Mouse (Mus musculus) intestine, embryonic 14.5 days (tissue): ENCODE measurements around the gene Olfr328. TPM values are rescaled to one million over a fixed set of nuclear protein-coding genes. Genes with fewer than 3 reads are reported as not detected.
"Not testable (repeated sequence)": the region's sequence is repeated elsewhere in the genome, so short reads cannot be mapped to it uniquely, and the experiment has no call there.

ENCODE experiments used
- ATAC-seq: fragments of 200-750 bp; cut with Nextera tagmentation; replicated peaks from 2 replicates; pipeline ENCODE4 v1.8.0; 2017; ENCODE audit warnings: low read depth, moderate number of reproducible peaks, moderate TSS enrichment, moderate library complexity; ENCODE audit not compliant: low FRiP score, low TSS enrichment
- DNase-seq: peaks from one replicate; pipeline ENCODE4 v3.0.0-alpha.2; 2018; ENCODE audit warnings: low spot score
- H3K27ac ChIP-seq: fragments of 300-500 bp; sonication (generic); 2 replicates; pipeline ENCODE4 v1.5.1; 2014; ENCODE audit warnings: low read depth, mild to moderate bottlenecking, control low read depth
- H3K27me3 ChIP-seq: fragments of 300-500 bp; sonication (generic); replicated peaks from 2 replicates; pipeline ENCODE4 v1.6.1; 2014; ENCODE audit warnings: low read length, control low read depth; ENCODE audit not compliant: control insufficient read depth, insufficient read depth
- H3K36me3 ChIP-seq: fragments of 300-500 bp; sonication (generic); 2 replicates; pipeline ENCODE4 v1.6.1; 2014; ENCODE audit warnings: low read length, control low read depth; ENCODE audit not compliant: control insufficient read depth, insufficient read depth
- H3K4me1 ChIP-seq: fragments of 300-500 bp; sonication (generic); replicated peaks from 2 replicates; pipeline ENCODE4 v1.6.1; 2014; ENCODE audit warnings: low read length, control low read depth, mixed read lengths; ENCODE audit not compliant: control insufficient read depth, insufficient read depth
- H3K4me2 ChIP-seq: fragments of 300-500 bp; sonication (generic); 2 replicates; pipeline ENCODE4 v1.6.1; 2014; ENCODE audit warnings: low read length
- H3K4me3 ChIP-seq: fragments of 300-500 bp; sonication (generic); 2 replicates; pipeline ENCODE4 v1.5.1; 2014; ENCODE audit warnings: low read depth, low read length, control low read depth, mixed read lengths
- H3K9ac ChIP-seq: fragments of 300-500 bp; sonication (generic); 2 replicates; pipeline ENCODE4 v1.6.1; 2014; ENCODE audit warnings: mild to moderate bottlenecking, low read length
- H3K9me3 ChIP-seq: fragments of 300-500 bp; sonication (generic); 2 replicates; pipeline ENCODE4 v1.6.1; 2016; ENCODE audit warnings: low read length, control low read depth; ENCODE audit not compliant: control insufficient read depth
- WGBS: fragments of 180-500 bp; shearing (Covaris S2); extraction: QIAGEN DNeasy Blood & Tissue Kit; methylation state at CpG from one replicate; pipeline ENCODE4 v1.1.7; 2014; 5-methylcytosine and 5-hydroxymethylcytosine counted together
- polyA plus RNA-seq: library from polyadenylated mRNA; unstranded; fragments of >200 nt; fragmentation: Nextera tagmentation; extraction: Ambion mirVana; gene quantifications from 2 replicates; pipeline ENCODE4 v1.2.1, GENCODE M21; 2014

Olfr328 gene
- polyA plus RNA-seq, 1 experiment from 2014 or later, result 0.08 TPM

DNA sequence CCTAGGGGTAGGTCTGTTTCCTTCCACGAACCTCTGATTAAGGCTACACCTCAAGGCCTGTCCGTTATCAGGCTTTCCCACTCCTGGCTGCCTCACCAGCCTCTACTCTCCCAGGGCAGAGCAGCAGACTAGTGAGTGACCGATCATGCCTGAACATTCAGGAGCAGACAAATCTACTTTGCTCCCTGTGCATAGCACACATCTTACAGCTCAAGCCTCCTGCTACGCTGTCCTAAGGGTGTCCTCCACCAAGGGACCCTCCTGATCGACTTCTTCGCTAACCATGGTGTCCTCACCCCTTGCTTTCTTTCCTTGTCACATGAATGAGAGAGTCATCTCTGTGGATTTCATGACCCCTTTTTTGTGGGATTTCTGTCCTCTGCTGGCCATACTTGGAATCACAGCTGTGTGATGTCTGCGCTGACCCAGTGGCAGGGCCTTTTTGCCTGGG lies 32.5 kb upstream of the Olfr328 start:
- H3K36me3 ChIP-seq, result no peaks in the 10 kb centered on the region
- WGBS, result 70% methylated on average over 7 of the region's 7 CpGs
- peak; percentile 63 for DNase-seq
- H3K9ac ChIP-seq, result no peak overlapping the region
- no peak overlapping the region for H3K4me3 ChIP-seq
- ATAC-seq, result no peak
- no peak overlapping the region for H3K4me2 ChIP-seq
- no peaks in the 10 kb centered on the region for H3K4me1 ChIP-seq
- no peak overlapping the region for H3K27ac ChIP-seq
- H3K27me3 ChIP-seq, result no peaks in the 10 kb centered on the region
- H3K9me3 ChIP-seq, result no peaks in the 10 kb centered on the region

DNA sequence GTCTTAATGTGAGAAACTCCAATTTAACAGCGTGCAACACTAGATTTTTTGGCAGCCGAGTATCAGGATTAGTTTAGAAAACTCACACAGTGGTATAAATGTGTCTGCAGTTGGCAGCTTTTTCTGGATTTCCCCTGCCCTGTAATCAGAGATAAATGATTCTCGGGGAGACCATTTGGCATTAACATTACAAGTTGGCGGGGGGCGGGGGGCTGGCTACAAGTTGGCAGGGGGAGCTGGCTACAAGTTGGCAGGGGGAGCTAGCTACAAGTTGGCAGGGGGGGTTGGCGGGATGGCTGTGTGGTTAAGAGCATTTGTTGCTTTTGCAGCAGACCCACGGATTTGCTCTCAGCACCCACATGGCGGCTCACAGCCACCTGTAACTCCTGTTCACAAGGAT lies 23.2 kb upstream of the Olfr328 start:
- Histone ChIP-seq H3K9me3 (no peaks in the 10 kb centered on the region), H3K4me3 (no peak overlapping the region), H3K27ac (no peak overlapping the region), H3K27me3 (no peaks in the 10 kb centered on the region), H3K36me3 (no peaks in the 10 kb centered on the region), H3K4me2 (no peak overlapping the region), H3K9ac (no peak overlapping the region), H3K4me1 (no peaks in the 10 kb centered on the region)
- ATAC-seq (no peak), DNase-seq (no peak)
- WGBS, result 76% methylated on average over 8 of the region's 8 CpGs

DNA sequence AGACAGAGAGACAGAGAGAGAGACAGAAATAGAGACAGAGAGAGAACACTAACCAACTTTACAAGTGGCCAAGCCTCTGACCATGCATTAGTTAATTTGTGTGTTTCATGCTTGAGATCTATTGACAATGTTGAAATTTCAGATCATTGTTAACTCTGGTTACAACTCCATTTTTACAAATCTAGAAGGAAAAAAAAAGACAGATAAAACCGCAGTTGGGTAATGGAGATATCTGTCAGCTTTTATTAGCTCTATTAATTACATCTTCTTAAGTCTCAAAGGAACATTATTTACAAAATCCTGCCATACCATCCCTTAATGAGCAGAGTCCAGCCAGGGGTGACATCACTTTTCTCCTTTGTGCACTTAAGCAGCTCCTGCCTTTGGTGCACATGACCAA lies 22.0 kb upstream of the Olfr328 start, which contains the start of gene Olfr325:
Gene Olfr325, plus strand, starts transcription at position 301 of the 400 bp plus-strand sequence.
- H3K9ac ChIP-seq, result no peak within 1 kb of the TSS
- 63% methylated on average over 1 of the region's 1 CpGs for WGBS
- H3K4me1 ChIP-seq, result no peaks in the 10 kb centered on the region
- no peak for DNase-seq
- no peak within 1 kb of the TSS for H3K4me3 ChIP-seq
- H3K27me3 ChIP-seq, result no peaks in the 10 kb centered on the region
- H3K27ac ChIP-seq, result no peak within 1 kb of the TSS
- H3K4me2 ChIP-seq, result no peak within 1 kb of the TSS
- no peaks in the 10 kb centered on the region for H3K36me3 ChIP-seq
- ATAC-seq, result no peak
- H3K9me3 ChIP-seq, result no peaks in the 10 kb centered on the region

- Histone ChIP-seq H3K4me3 (no peak within 1 kb of the TSS), H3K9me3 (no peaks in the 10 kb centered on the region), H3K4me2 (no peak within 1 kb of the TSS), H3K9ac (no peak within 1 kb of the TSS), H3K4me1 (no peaks in the 10 kb centered on the region), H3K36me3 (no peaks in the 10 kb centered on the region), H3K27me3 (no peaks in the 10 kb centered on the region), H3K27ac (no peak within 1 kb of the TSS)
- no peak for DNase-seq
- no peak for ATAC-seq
- 76% methylated on average over 5 of the region's 5 CpGs for WGBS
These were observed 15.0 kb upstream of the Olfr328 start, which contains the start of gene Olfr224 for GRCm38 (mm10) chr11:58570405-58570804. Gene Olfr224 (minus strand): TSS chr11:58570553.

- Histone ChIP-seq H3K4me3 (no peak within 1 kb of the TSS), H3K27ac (no peak within 1 kb of the TSS), H3K36me3 (no peaks in the 10 kb centered on the region), H3K9ac (no peak within 1 kb of the TSS), H3K9me3 (no peaks in the 10 kb centered on the region), H3K4me2 (no peak within 1 kb of the TSS), H3K4me1 (no peaks in the 10 kb centered on the region), H3K27me3 (no peaks in the 10 kb centered on the region)
- 73% methylated on average over 5 of the region's 5 CpGs for WGBS
- ATAC-seq (no peak), DNase-seq (no peak)
These were observed 9.1 kb downstream of the Olfr328 start, which contains the start of gene Olfr329-ps for GRCm38 (mm10) chr11:58546322-58546721. Gene Olfr329-ps (minus strand): TSS chr11:58546422.

GRCm38 (mm10) chr11:58534736-58535135 lies 20.7 kb downstream of the Olfr328 start, which contains the start of gene Olfr330:
Gene Olfr330 (minus strand): TSS chr11:58534836.
- not testable (repeated sequence) for H3K9me3 ChIP-seq, H3K27ac ChIP-seq, H3K9ac ChIP-seq, ATAC-seq, DNase-seq, H3K36me3 ChIP-seq, H3K27me3 ChIP-seq, H3K4me2 ChIP-seq, H3K4me3 ChIP-seq, H3K4me1 ChIP-seq

DNA sequence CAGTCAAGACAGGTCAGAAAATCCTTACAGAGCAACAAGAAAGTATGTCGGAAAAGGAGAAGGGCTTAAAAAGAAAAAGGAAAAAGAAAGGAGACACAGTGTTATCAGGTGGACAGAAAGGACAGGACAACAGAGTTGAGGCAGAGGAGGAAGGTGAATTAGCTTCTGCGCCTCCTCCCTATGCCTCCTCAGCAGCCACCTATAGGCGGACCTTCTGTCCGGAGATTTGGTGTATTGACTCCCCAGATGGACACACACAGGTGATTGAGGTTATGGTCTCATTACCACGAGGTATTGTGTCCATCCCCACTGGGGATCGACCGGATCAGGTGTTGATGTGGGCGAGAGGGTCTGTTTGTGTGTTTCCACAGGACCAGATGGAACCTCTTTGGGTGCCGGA lies 35.7 kb downstream of the Olfr328 start:
- not testable (repeated sequence) for H3K4me2 ChIP-seq, H3K4me3 ChIP-seq, H3K9ac ChIP-seq, H3K27me3 ChIP-seq, H3K36me3 ChIP-seq, DNase-seq, H3K27ac ChIP-seq, ATAC-seq, H3K9me3 ChIP-seq, H3K4me1 ChIP-seq
- WGBS, result 90% methylated on average over 6 of the region's 9 CpGs

GRCm38 (mm10) chr11:58518916-58519315 lies 36.5 kb downstream of the Olfr328 start:
- not testable (repeated sequence) for H3K27ac ChIP-seq, H3K9me3 ChIP-seq, H3K27me3 ChIP-seq, DNase-seq, H3K9ac ChIP-seq, H3K4me3 ChIP-seq, H3K4me1 ChIP-seq, H3K36me3 ChIP-seq, ATAC-seq, H3K4me2 ChIP-seq
- 95% methylated on average over 17 of the region's 18 CpGs for WGBS

DNA sequence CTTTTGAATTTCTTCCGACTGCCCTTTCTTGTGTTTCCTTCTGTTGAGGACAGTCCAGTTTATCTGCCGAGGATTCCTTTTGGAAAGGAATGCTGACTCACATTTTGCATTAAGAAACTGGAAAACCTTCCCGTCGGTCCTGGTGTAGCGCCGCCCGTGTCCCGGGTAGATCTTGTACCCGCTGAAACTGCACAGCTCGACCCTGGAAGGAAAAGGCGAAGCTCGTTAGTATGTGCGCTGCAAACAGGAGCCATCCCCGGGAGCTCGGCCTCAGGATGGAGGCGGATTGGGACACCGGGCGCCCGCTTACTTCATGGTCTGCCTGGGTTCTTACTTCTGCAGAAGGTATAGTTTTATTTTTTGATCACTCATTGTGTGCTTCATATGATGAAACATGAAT lies 46.4 kb downstream of the Olfr328 start:
- H3K27me3 ChIP-seq, DNase-seq, H3K36me3 ChIP-seq, H3K4me1 ChIP-seq, H3K9me3 ChIP-seq, H3K27ac ChIP-seq, ATAC-seq, H3K4me2 ChIP-seq, H3K4me3 ChIP-seq, H3K9ac ChIP-seq: not testable (repeated sequence)
- WGBS, result 89% methylated on average over 19 of the region's 19 CpGs
